Mouse (Mus musculus) right cerebral cortex, postnatal 36 days (tissue): ENCODE measurements at regions not wholly inside any gene's neighbourhood (a gene's known extent, or its start where the extent isn't known, plus 50 kb on each side); places are given as distances from the start of the nearest gene placed in this dataset.

Experiments
- DNase-seq, 2 experiments: peaks; one replicate each; pipeline ENCODE4 v3.0.0; 2022; ENCODE audit warnings: low spot score in 2 of 2, mixed read lengths in 1 of 2

DNA sequence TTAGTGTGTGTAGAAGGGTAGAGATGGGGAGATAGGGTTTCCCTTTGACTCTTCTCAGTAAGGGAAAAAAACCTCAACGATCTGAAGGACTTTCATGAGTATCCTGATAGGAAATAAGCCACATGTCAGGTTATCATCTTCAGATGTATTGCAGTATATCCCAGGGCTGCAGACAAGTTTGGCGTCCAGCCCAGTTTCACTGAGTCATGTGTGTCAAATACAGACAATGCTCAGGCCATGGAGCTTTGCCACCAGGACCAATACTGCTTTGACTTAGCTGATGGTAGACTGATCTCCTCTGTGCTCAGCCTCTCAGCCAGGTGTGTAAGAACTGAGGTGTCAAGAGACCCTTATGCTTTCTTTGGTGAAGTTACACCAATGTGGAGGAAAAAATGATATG lies 62.9 kb downstream of the Cst10 start:
- no peak for DNase-seq

DNA sequence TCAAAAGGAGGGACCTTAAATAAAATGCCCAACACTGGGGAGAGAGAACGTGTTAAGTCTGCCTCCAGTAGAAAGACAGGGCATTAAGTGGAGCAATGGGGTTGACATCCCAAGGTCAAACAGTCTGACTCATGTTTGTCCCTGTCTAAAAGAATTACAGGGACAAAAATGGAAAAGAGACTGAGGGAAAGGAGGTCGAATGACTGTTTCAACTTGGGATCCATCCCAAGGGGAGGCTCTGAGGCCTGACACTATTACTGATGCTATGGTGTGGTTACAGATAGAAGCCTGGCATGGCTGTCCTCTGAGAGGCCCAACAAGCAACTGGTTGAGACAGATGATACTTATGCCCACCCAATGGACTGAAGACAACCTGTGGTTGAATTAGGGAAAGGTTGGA lies 67.6 kb downstream of the Cst10 start:
- DNase-seq = no peak

- peak; percentile 14 to 20 for DNase-seq
Measured at GRCm38 (mm10) chr2:149493280-149493988, 88.6 kb downstream of the Cst10 start.

DNA sequence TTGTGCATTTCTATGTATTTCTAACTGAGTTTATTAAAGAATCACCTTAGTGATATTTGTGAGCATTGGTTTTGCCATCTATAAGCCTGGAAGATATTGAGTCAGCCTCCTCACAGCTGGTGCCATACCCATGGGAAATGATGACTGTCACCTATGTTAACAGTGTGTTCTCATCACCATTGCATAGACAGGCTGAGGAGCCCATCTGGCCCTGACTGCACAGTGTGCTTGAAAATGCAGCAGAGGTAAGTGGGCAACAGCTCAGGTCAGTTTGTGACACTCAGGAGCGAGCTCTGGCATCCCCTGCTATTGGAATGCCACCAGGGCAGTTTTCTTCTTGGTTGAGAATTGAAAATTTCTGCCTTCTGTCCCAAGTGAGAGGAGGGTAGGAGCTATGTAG lies 108.0 kb downstream of the Cst10 start:
- no peak for DNase-seq

DNA sequence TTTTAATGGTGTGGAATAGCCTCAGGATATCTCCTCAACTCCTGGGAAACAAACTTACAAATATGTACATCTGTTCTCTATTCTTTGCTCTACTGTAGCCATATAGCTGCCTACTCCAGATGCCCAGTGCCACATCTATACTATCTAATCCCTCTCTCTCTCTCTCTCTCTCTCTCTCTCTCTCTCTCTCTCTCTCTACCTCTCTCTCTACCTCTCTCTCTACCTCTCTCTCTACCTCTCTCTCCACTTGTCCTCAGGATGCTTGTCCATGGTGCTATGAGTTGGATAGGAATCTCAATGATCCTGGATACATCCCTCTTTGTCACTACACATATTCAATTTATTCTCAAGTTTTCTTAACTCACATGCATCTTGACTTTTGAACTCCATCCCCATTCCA lies 119.6 kb downstream of the Cst10 start:
- no peak for DNase-seq

DNA sequence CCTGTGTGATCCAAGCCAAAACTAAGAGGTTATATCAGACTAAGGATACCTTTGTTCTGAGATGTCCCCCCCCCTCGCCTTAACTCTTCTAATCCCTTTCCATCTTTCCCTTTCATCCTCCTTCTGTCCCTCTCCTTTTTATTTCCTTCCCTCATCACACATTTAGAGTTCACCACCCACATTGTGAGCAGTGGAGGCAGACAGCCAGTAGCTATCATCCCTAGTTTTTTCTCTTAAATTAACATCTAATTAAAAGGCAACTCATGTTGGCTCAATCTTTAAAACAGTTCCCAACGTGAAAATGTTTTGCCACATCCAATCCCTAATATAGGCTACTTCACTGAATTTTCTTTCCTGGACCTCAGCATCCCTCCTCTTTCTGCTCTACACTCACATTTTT lies 138.0 kb downstream of the Cst10 start:
- DNase-seq = peak in 1 of 2 experiments; percentile 14

- no peak for DNase-seq
Measured at GRCm38 (mm10) chr2:149545708-149546107, 140.9 kb downstream of the Cst10 start.

- DNase-seq = no peak
Measured at GRCm38 (mm10) chr2:149546639-149547200, 141.9 kb downstream of the Cst10 start.

DNA sequence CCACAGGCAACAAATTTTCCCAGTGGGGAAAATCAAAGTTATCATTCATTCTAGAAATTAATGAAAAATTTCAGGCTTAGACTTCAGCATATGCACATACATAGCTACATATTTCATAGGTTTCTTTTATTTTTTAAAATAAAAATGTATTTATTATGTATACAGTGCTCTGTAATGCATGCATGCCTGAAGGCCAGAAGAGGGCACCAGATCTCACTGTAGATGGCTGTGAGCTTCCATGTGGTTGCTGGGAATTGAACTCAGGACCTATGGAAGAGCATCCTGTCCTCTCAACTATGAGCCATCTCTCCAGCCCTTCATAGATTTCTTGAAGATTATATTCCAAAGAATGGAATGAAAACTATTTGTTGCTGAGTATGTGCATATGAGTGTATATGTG lies 150.4 kb downstream of the Cst10 start:
- DNase-seq = no peak

- no peak for DNase-seq
Measured at GRCm38 (mm10) chr2:149573773-149574172, 168.9 kb downstream of the Cst10 start.

DNA sequence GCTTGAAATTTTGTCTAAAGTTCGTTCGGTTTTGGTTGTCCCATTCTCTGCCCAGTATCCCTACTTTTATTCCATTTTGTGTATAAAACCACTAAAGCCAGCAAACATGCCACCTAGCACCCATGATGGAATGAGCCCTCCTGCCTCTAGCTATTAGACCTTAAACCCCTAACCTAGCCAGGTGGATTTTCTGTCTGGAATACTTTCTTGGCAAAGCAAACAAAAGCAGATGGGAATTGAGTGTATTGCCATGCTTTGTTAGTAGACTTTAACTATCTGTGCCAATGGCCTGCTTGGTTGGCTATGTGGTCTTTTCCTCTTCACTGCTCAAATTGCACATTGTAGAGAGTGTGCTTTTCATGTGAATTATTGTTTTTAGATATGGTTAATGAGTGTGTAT lies 197.7 kb downstream of the Cst10 start:
- no peak for DNase-seq

DNA sequence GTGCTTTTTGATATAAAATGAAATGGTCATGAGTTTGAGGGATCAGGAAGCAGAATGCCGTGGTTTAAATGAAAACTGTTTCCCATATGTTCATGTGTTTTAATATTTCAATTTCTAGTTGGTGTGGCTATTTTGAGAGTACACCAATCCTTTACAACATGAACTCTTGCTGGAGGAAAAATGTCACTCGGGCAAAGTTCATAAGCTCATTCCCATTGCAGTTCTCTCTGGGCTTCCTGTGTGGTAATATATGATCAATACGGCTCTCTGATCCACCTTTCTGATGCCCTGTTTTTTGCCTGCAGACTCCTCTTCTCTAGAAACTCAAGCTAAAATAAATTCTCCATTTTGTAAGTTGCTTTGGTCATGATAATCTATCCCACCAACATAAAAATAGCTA lies 208.5 kb downstream of the Cst10 start:
- DNase-seq = no peak

- DNase-seq = no peak
Measured at GRCm38 (mm10) chr2:149614078-149614939, 209.5 kb downstream of the Cst10 start.

DNA sequence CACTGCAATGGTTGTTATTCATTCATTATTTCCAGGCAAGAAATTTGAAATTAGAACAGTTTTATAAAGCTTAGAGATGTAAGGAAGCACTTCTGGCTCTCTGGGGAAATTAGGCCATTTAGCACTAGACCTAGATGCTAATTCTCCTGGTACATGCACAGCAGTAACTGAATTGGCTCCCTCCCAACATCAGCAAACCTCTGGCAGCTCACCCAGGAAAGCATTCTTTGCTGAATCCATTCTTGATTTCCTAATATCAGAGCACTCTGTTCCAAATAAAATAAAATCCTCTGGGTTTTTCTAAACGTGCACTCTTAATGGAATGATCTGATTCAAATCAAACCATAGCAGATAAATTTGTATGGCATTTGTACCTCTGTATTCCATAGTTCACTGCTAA lies 203.4 kb upstream of the Syndig1 start:
- DNase-seq = no peak

GRCm38 (mm10) chr2:149641207-149641606 lies 187.8 kb upstream of the Syndig1 start:
- no peak for DNase-seq

DNA sequence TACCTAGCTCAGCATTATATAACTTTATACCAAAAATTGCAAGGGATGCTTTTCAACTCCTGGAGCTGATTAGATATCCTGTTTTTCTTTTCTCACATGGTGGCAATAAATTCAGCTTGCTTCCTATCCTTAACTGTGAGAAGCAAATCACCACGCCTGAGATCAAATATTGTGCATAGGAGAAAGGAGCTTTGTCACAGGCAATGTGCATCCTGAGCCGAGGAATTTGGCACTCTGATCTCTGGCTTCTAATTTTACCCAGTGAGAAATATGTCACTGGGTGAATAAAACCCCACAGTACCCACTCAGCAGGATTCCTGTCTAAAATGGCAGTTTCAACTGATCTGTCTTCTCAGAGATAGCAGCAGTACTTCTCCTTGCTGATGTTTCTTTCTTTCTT lies 177.2 kb upstream of the Syndig1 start:
- DNase-seq = no peak

GRCm38 (mm10) chr2:149661086-149661485 lies 167.9 kb upstream of the Syndig1 start:
- DNase-seq = no peak

GRCm38 (mm10) chr2:149664377-149664776 lies 164.6 kb upstream of the Syndig1 start:
- DNase-seq = peak in 1 of 2 experiments; percentile 20

GRCm38 (mm10) chr2:149666412-149666811 lies 162.6 kb upstream of the Syndig1 start:
- peak; percentile 18 to 58 for DNase-seq

GRCm38 (mm10) chr2:149671870-149672269 lies 157.1 kb upstream of the Syndig1 start:
- DNase-seq = no peak

DNA sequence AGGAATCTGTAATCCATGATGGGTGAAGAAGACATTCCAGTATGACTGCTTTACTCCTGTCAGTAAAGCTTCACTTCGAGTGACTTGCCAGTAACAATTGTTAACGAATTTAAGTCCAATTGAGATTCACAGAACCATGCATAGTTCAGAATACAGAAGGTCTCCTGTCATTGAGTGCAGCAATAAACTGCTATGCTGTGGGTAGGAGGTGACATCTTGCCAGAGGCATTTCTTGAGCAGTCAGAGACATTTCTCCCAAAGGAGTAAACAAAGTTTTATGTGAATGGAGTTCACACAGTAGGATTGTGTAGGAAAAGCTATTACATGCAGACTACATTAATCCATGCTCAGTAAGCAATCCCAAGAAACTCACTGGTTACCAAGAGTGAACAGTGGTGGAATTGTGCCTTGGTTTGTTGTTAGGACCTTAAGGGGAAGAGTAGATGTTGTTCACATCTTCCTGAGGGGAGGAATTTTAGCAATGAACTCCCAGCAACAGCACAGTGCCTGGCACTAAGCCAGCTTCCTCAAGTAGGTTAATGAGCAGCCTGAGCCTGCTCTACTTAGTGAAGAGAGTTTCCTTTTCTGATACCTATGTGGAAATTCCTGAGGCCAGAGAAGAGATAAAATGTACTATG lies 149.1 kb upstream of the Syndig1 start:
- DNase-seq = peak in 1 of 2 experiments; percentile 32

GRCm38 (mm10) chr2:149722342-149722741 lies 106.7 kb upstream of the Syndig1 start:
- DNase-seq = peak in 1 of 2 experiments; percentile 12
